In genomic region chr17:26635951-26636350, GRCm38 (mm10) we compare ENCODE assay signal across 17 mouse cellular contexts.
"Had no signal": no experiment of that assay in that cellular context is flagged by ENCODE, and none has a peak within 500 bp of the region (broad histone marks: within the 10 kb centered on the region; RNA-seq: fewer than 3 reads in every experiment).

No protein-coding gene starts in this region.

- DNase-seq: lung, adult 2 months; lung, postnatal 14 days; lung, postnatal 36 days; right cerebral cortex, postnatal 14 days; thymus, adult 2 months; thymus, postnatal 25 days; thymus, postnatal 4 days had no signal

- ATAC-seq: lung, postnatal 0 days; midbrain, embryonic 13.5 days; midbrain, embryonic 15.5 days had no signal

- H3K4me1 ChIP-seq: lung, embryonic 15.5 days; midbrain, embryonic 13.5 days; midbrain, embryonic 15.5 days; neural tube, embryonic 12.5 days; stomach, embryonic 15.5 days had no signal

- H3K9me3 ChIP-seq: lung, embryonic 15.5 days; megakaryocyte, embryonic 14.5 days; midbrain, embryonic 13.5 days; midbrain, embryonic 15.5 days; neural tube, embryonic 12.5 days; stomach, embryonic 15.5 days had no signal

- H3K9ac ChIP-seq: lung, embryonic 15.5 days; midbrain, embryonic 13.5 days; midbrain, embryonic 15.5 days; neural tube, embryonic 12.5 days; stomach, embryonic 15.5 days had no signal

- H3K4me2 ChIP-seq: lung, embryonic 15.5 days; midbrain, embryonic 11.5 days; midbrain, embryonic 13.5 days; midbrain, embryonic 15.5 days; neural tube, embryonic 12.5 days; stomach, embryonic 15.5 days had no signal

- H3K4me3 ChIP-seq: lung, embryonic 15.5 days; megakaryocyte, embryonic 14.5 days; midbrain, embryonic 13.5 days; midbrain, embryonic 15.5 days; neural tube, embryonic 12.5 days; stomach, embryonic 15.5 days had no signal

- H3K27me3 ChIP-seq: lung, embryonic 15.5 days; megakaryocyte, embryonic 14.5 days; midbrain, embryonic 13.5 days; midbrain, embryonic 15.5 days; neural tube, embryonic 12.5 days; stomach, embryonic 15.5 days had no signal

- H3K27ac ChIP-seq: lung, embryonic 15.5 days; macrophage; midbrain, embryonic 13.5 days; midbrain, embryonic 15.5 days; neural tube, embryonic 12.5 days; stomach, embryonic 15.5 days; stomach, postnatal 0 days had no signal
